9 mouse cellular contexts compared by ENCODE assay signal in genomic region chr2:155627030-155627738, GRCm38 (mm10). TPM values are rescaled to one million over a fixed set of nuclear protein-coding genes. Genes with fewer than 3 reads are reported as not detected.
A peak's percentile ranks its signal among the peaks of the same experiment; 100 is the strongest.
DNase-seq lines count a peak whose midpoint lies in the region; ATAC-seq and TF ChIP-seq lines count a peak whose summit lies in the region.
"Had no signal": no experiment of that assay in that cellular context is flagged by ENCODE, and none has a peak within 500 bp of the region (broad histone marks: within the 10 kb centered on the region; RNA-seq: fewer than 3 reads in every experiment).

No protein-coding gene starts in this region.

- peaks cover 10% of the 10 kb centered on the region; the same call in 1 of the 2 replicates for H3K36me3 ChIP-seq in embryonic facial prominence, embryonic 14.5 days (ENCODE audit: control insufficient read depth, insufficient read depth, low read length)
- H3K36me3 ChIP-seq in liver, postnatal 0 days (replicated peaks; ENCODE audit: insufficient read depth, low read length): no peaks in the 10 kb centered on the region

- H3K9me3 ChIP-seq in embryonic facial prominence, embryonic 14.5 days (ENCODE audit: control insufficient read depth, low read length): no peaks in the 10 kb centered on the region
- no peaks in the 10 kb centered on the region for H3K9me3 ChIP-seq in liver, postnatal 0 days (ENCODE audit: low read length)
- H3K9me3 ChIP-seq: heart, embryonic 15.5 days had no signal

- no peak overlapping the region for H3K4me3 ChIP-seq in embryonic facial prominence, embryonic 14.5 days (ENCODE audit: low read depth, low read length)
- no peak overlapping the region for H3K4me3 ChIP-seq in liver, postnatal 0 days (ENCODE audit: low read depth, low read length)
- H3K4me3 ChIP-seq: heart, embryonic 15.5 days had no signal

- peak; percentile 96 for TF ChIP-seq CTCF in liver, postnatal 0 days (IDR thresholded peaks at IDR 0.05; ENCODE audit: low read depth)

- no peak overlapping the region for H3K9ac ChIP-seq in embryonic facial prominence, embryonic 14.5 days (ENCODE audit: low read depth, low read length)
- H3K9ac ChIP-seq in liver, postnatal 0 days (replicated peaks): no peak overlapping the region
- H3K9ac ChIP-seq: heart, embryonic 15.5 days had no signal

- no peak overlapping the region for H3K4me2 ChIP-seq in embryonic facial prominence, embryonic 14.5 days (ENCODE audit: low read depth, low read length)
- no peak overlapping the region for H3K4me2 ChIP-seq in liver, postnatal 0 days (ENCODE audit: low read depth, low read length)
- H3K4me2 ChIP-seq: heart, embryonic 15.5 days had no signal

- WGBS in embryonic facial prominence, embryonic 14.5 days: 54% methylated on average over 21 of the region's 21 CpGs
- WGBS in liver, postnatal 0 days (ENCODE audit: insufficient replicate concordance): 51% methylated on average over 21 of the region's 21 CpGs

- H3K4me1 ChIP-seq in embryonic facial prominence, embryonic 14.5 days (ENCODE audit: control insufficient read depth, insufficient read depth, low read length): 0 out of 2 replicates have a peak, but pooled peaks cover 8% of the 10 kb centered on the region
- peaks cover 9% of the 10 kb centered on the region for H3K4me1 ChIP-seq in liver, postnatal 0 days (ENCODE audit: insufficient read depth)

- no peak for ATAC-seq in embryonic facial prominence, embryonic 14.5 days (ENCODE audit: low read depth)
- peak; percentile 30; the same call in 1 of the 2 replicates for ATAC-seq in liver, postnatal 0 days

- no peak overlapping the region for H3K27ac ChIP-seq in embryonic facial prominence, embryonic 14.5 days (replicated peaks; ENCODE audit: low read depth, low read length)
- H3K27ac ChIP-seq in liver, postnatal 0 days (ENCODE audit: low read depth): no peak overlapping the region
- H3K27ac ChIP-seq: heart, embryonic 15.5 days had no signal

- DNase-seq in spleen, adult 18-20 months: peak; percentile 36 to 70
- no peak for DNase-seq in spleen, adult 12 weeks (ENCODE audit: low spot score)
- DNase-seq in adrenal gland, postnatal 25 days: peak; percentile 76
- peak; percentile 61 for DNase-seq in embryonic facial prominence, embryonic 14.5 days (ENCODE audit: low spot score)
- DNase-seq in kidney, adult 8-10 months: peak; percentile 45 to 70
- DNase-seq in liver, postnatal 0 days: peak; percentile 87
- DNase-seq in retina, postnatal 7 days (ENCODE audit: low read depth, low spot score): peak; percentile 61
- peak; percentile 71 for DNase-seq in urinary bladder, postnatal 25 days (ENCODE audit: low spot score)

- peaks cover 46% of the 10 kb centered on the region for H3K27me3 ChIP-seq in embryonic facial prominence, embryonic 14.5 days (replicated peaks; ENCODE audit: control insufficient read depth, insufficient read depth, low read length)
- H3K27me3 ChIP-seq in liver, postnatal 0 days (ENCODE audit: insufficient read depth, low read length): peaks cover 45% of the 10 kb centered on the region

- no peak for TF ChIP-seq EP300 in liver, postnatal 0 days (IDR thresholded peaks at IDR 0.05; ENCODE audit: low read depth)

RNA-seq across cellular contexts. Expression of gene Myh7b, which starts 16.2 kb away (rescaled TPM):
- total RNA-seq in adrenal gland, postnatal 25 days (2021): 0.24 TPM in 1 of 2 replicates, not detected in the other
- polyA plus RNA-seq in embryonic facial prominence, embryonic 14.5 days (2014; fragmentation: Nextera tagmentation; extraction: Ambion mirVana): 4.6 and 5.3 TPM in 2 replicates
- 0.15 and 0.38 TPM in 2 replicates for polyA plus RNA-seq in liver, postnatal 0 days (2015; fragmentation: Nextera tagmentation; extraction: Ambion mirVana)

RNA-seq across cellular contexts. Expression of gene Gss, which starts 34.6 kb away (rescaled TPM):
- 67.6 and 82.2 TPM in 2 replicates for total RNA-seq in adrenal gland, postnatal 25 days (2021)
- 27.1 and 27.6 TPM in 2 replicates for polyA plus RNA-seq in embryonic facial prominence, embryonic 14.5 days (2014; fragmentation: Nextera tagmentation; extraction: Ambion mirVana)
- polyA plus RNA-seq in liver, postnatal 0 days (2015; fragmentation: Nextera tagmentation; extraction: Ambion mirVana): 48.9 and 49.3 TPM in 2 replicates
